Mouse (Mus musculus): ENCODE measurements at regions not wholly inside any gene's neighbourhood (a gene's known extent, or its start where the extent isn't known, plus 50 kb on each side); places are given as distances from the start of the nearest gene placed in this dataset.

DNA sequence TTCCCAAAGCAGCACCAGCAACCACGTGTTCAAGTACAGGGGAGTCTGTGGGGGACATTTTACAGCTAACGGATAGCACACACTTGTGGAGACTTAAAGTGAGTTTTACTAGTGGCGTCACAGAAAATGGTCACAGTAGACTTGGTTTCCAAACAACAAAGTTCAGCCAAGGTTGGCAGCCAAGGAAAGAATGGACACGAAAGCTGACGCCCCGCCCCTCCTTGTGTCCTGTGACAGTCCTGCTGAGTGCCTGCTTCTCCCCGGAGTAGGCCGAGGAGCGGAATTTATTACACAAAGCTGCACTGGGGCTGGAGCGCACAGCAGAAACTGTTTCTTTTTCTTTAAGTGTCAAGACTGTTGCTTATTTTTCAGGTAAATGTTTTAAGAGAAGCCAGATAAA lies 58.2 kb upstream of the Slc35b4 start:
- TF ChIP-seq CTCF (IDR thresholded peaks at IDR 0.05) (no peak), POLR2A (IDR thresholded peaks at IDR 0.05; ENCODE audit: insufficient read depth, low read depth, low read length) (no peak), EP300 (IDR thresholded peaks at IDR 0.05; ENCODE audit: insufficient read depth, low read depth, low read length) (no peak)
